Mouse (Mus musculus) CH12.LX (cell line): ENCODE data around the gene Slc25a18. TPM values are rescaled to one million over a fixed set of nuclear protein-coding genes. Genes with fewer than 3 reads are reported as not detected.

Experiments
- DNase-seq: peaks from one replicate; pipeline ENCODE4 v3.0.0-alpha.2; 2013; ENCODE audit errors: extremely low read depth
- H3K27ac ChIP-seq: 2 replicates; pipeline ENCODE4 v1.5.1; 2012; ENCODE audit warnings: low read depth, mild to moderate bottlenecking, control low read depth, moderate library complexity; ENCODE audit not compliant: insufficient read depth
- H3K27me3 ChIP-seq: replicated peaks from 2 replicates; pipeline ENCODE3; 2012; ENCODE audit warnings: inconsistent platforms
- H3K36me3 ChIP-seq, 2 experiments: replicated peaks in 1 of 2; 2 replicates each; pipeline versions ENCODE3 to v1.6.1; 2012; ENCODE audit warnings: inconsistent platforms in 1 of 2, low read length in 1 of 2, mild to moderate bottlenecking in 1 of 2, mixed read lengths in 1 of 2, moderate library complexity in 1 of 2; ENCODE audit not compliant: control insufficient read depth in 1 of 2, insufficient read depth in 1 of 2
- H3K4me1 ChIP-seq, 2 experiments: 2 replicates each; pipeline ENCODE4 v1.6.1; 2012; ENCODE audit warnings: inconsistent platforms in 1 of 2, moderate library complexity in 1 of 2; ENCODE audit not compliant: insufficient read depth in 2 of 2, control insufficient read depth in 1 of 2
- H3K4me2 ChIP-seq: 2 replicates; pipeline ENCODE4 v1.6.1; 2012; ENCODE audit warnings: low read depth, mild to moderate bottlenecking, control low read depth; ENCODE audit not compliant: poor library complexity, insufficient read depth, severe bottlenecking
- H3K4me3 ChIP-seq, 3 experiments: fragments of 150-350 bp in 1 of 3; sonication (generic) in 1 of 3; replicated peaks in 1 of 3; 2 replicates each; pipeline versions ENCODE3 to v1.5.1; 2011 to 2012; ENCODE audit warnings: low read depth in 2 of 3, low read length in 2 of 3, mild to moderate bottlenecking in 2 of 3, moderate library complexity in 2 of 3, control low read depth in 1 of 3, improper control_type of control experiment in 1 of 3, inconsistent platforms in 1 of 3, mixed read lengths in 1 of 3; ENCODE audit not compliant: poor library complexity in 1 of 3
- H3K79me2 ChIP-seq: replicated peaks from 2 replicates; pipeline ENCODE4 v1.6.1; 2012; ENCODE audit warnings: mild to moderate bottlenecking, moderate library complexity; ENCODE audit not compliant: control insufficient read depth, poor library complexity, insufficient read depth, severe bottlenecking; ENCODE audit errors: extremely low read depth
- H3K9ac ChIP-seq: 2 replicates; pipeline ENCODE4 v1.6.1; 2012; ENCODE audit warnings: low read depth, mild to moderate bottlenecking, control low read depth, moderate library complexity; ENCODE audit not compliant: insufficient read depth
- H3K9me3 ChIP-seq: replicated peaks from 2 replicates; pipeline ENCODE3; 2012; ENCODE audit warnings: low read length, inconsistent platforms, mixed read lengths
- CHD1 ChIP-seq: IDR thresholded peaks from 2 replicates; pipeline ENCODE4 v1.6.1; 2012; ENCODE audit warnings: low read depth, low read length, improper control_type of control experiment, inconsistent platforms
- CHD2 ChIP-seq: IDR thresholded peaks from 2 replicates; pipeline ENCODE4 v1.6.1; 2011; ENCODE audit warnings: low read length, improper control_type of control experiment
- E2F4 ChIP-seq: IDR thresholded peaks from 2 replicates; pipeline ENCODE4 v1.6.1; 2011; ENCODE audit warnings: low read depth, low read length, improper control_type of control experiment; ENCODE audit not compliant: insufficient replicate concordance
- ELF1 ChIP-seq: IDR thresholded peaks from 2 replicates; pipeline ENCODE4 v1.6.1; 2014; ENCODE audit warnings: low read depth, mild to moderate bottlenecking, inconsistent platforms, low read length, improper control_type of control experiment
- EP300 ChIP-seq: IDR thresholded peaks from 2 replicates; pipeline ENCODE4 v1.6.1; 2011; ENCODE audit warnings: low read length, improper control_type of control experiment
- IRF4 ChIP-seq: IDR thresholded peaks from 2 replicates; pipeline ENCODE4 v1.6.1; 2014; ENCODE audit warnings: low read depth, mild to moderate bottlenecking, inconsistent platforms, low read length, improper control_type of control experiment
- JUN ChIP-seq: IDR thresholded peaks from 2 replicates; pipeline ENCODE4 v1.6.1; 2011; ENCODE audit warnings: low read depth, mild to moderate bottlenecking, low read length, improper control_type of control experiment, moderate library complexity; ENCODE audit not compliant: insufficient read depth
- JUND ChIP-seq: conservative IDR thresholded peaks from 2 replicates; pipeline ENCODE4 v1.6.1; 2011; ENCODE audit warnings: low read depth, low read length, improper control_type of control experiment
- MAX ChIP-seq: IDR thresholded peaks from 2 replicates; pipeline ENCODE4 v1.6.1; 2011; ENCODE audit warnings: low read length, improper control_type of control experiment
- MAZ ChIP-seq: IDR thresholded peaks from 2 replicates; pipeline ENCODE4 v1.6.1; 2012; ENCODE audit warnings: low read depth, mild to moderate bottlenecking, inconsistent platforms, low read length, improper control_type of control experiment, moderate library complexity
- MEF2A ChIP-seq: IDR thresholded peaks from 2 replicates; pipeline ENCODE4 v1.6.1; 2014; ENCODE audit warnings: low read depth, mild to moderate bottlenecking, inconsistent platforms, low read length, improper control_type of control experiment, borderline replicate concordance
- MYC ChIP-seq: IDR thresholded peaks from 2 replicates; pipeline ENCODE4 v1.6.1; 2011; ENCODE audit warnings: low read depth, mild to moderate bottlenecking, improper control_type of control experiment, low read length
- NELFE ChIP-seq: IDR thresholded peaks from 2 replicates; pipeline ENCODE4 v1.6.1; 2011; ENCODE audit warnings: low read depth, low read length, improper control_type of control experiment
- POLR2AphosphoS2 ChIP-seq: IDR thresholded peaks from 2 replicates; pipeline ENCODE4 v1.6.1; 2011; ENCODE audit warnings: low read depth, low read length, improper control_type of control experiment
- RAD21 ChIP-seq: IDR thresholded peaks from 2 replicates; pipeline ENCODE4 v1.6.1; 2011; ENCODE audit warnings: low read depth, mild to moderate bottlenecking, low read length, improper control_type of control experiment, moderate library complexity
- SIN3A ChIP-seq: IDR thresholded peaks from 2 replicates; pipeline ENCODE4 v1.6.1; 2012; ENCODE audit warnings: low read length, improper control_type of control experiment, inconsistent platforms
- SMC3 ChIP-seq: IDR thresholded peaks from 2 replicates; pipeline ENCODE4 v1.6.1; 2011; ENCODE audit warnings: low read depth, low read length, improper control_type of control experiment
- TBP ChIP-seq: conservative IDR thresholded peaks from 2 replicates; pipeline ENCODE4 v1.6.1; 2011; ENCODE audit warnings: low read depth, low read length, improper control_type of control experiment
- TCF12 ChIP-seq: IDR thresholded peaks from 2 replicates; pipeline ENCODE4 v1.6.1; 2014; ENCODE audit warnings: low read depth, mild to moderate bottlenecking, inconsistent platforms, low read length, improper control_type of control experiment
- USF2 ChIP-seq: conservative IDR thresholded peaks from 2 replicates; pipeline ENCODE4 v1.6.1; 2011; ENCODE audit warnings: low read depth, low read length, improper control_type of control experiment
- ZC3H11A ChIP-seq: IDR thresholded peaks from 2 replicates; pipeline ENCODE4 v1.6.1; 2012; ENCODE audit warnings: low read depth, mild to moderate bottlenecking, inconsistent platforms, low read length, improper control_type of control experiment
- ZKSCAN1 ChIP-seq: IDR thresholded peaks from 2 replicates; pipeline ENCODE4 v1.6.1; 2012; ENCODE audit warnings: low read depth, inconsistent platforms, low read length, improper control_type of control experiment, borderline replicate concordance
- ZMIZ1 ChIP-seq: IDR thresholded peaks from 2 replicates; pipeline ENCODE4 v1.6.1; 2012; ENCODE audit warnings: low read depth, mild to moderate bottlenecking, inconsistent platforms, low read length, improper control_type of control experiment
- ZNF384 ChIP-seq: IDR thresholded peaks from 2 replicates; pipeline ENCODE4 v1.6.1; 2012; ENCODE audit warnings: low read depth, low read length, improper control_type of control experiment, inconsistent platforms
- dilution Hi-C: fragments of 300-500 bp; cut with MboI; formaldehyde crosslinking; loops from 2 replicates; pipeline ENCODE4 v1.14.3; 2020; ENCODE audit warnings: low sequenced_read_pairs; ENCODE audit not compliant: extremely low pct_unique_long_range_greater_than_20kb, extremely low pct_ligation_motif_present
- in situ Hi-C: fragments of 300-500 bp; cut with MboI; formaldehyde crosslinking; loops from 3 replicates; pipeline ENCODE4 v1.14.3; 2019; ENCODE audit warnings: low sequenced_read_pairs, low pct_ligation_motif_present, low pct_unique_long_range_greater_than_20kb, mixed read lengths
- polyA plus RNA-seq: library from polyadenylated mRNA; unstranded; fragments of >175 nt; gene quantifications from 2 replicates; pipeline ENCODE4 v1.2.1, GENCODE M21; 2012; ENCODE audit warnings: low read depth; ENCODE audit not compliant: insufficient read length
- total RNA-seq, 2 experiments: library from RNA; depleted of rRNA; stranded (reverse); fragments of 300-350 nt in 1 of 2; fragments of >200 nt in 1 of 2; gene quantifications; 2 replicates each; pipeline ENCODE4 v1.2.3; 2012 to 2014

Gene Slc25a18
- total and polyA plus RNA-seq, 3 experiments = 0.08 to 0.51 (median 0.19) TPM

GRCm38 (mm10) chr6:120830866-120831608, 57.7 kb downstream of the Slc25a18 start:
- 0 out of 4 replicates have a peak, but pooled peaks cover 0 to 3% of the 10 kb centered on the region in 2 experiments for H3K4me1 ChIP-seq
- no peaks in the 10 kb centered on the region for H3K9me3 ChIP-seq
- dilution Hi-C loops (no loop called here), in situ Hi-C loops (no loop called here)
- no peaks in the 10 kb centered on the region for H3K79me2 ChIP-seq
- no peaks in the 10 kb centered on the region for H3K36me3 ChIP-seq
- H3K4me2 ChIP-seq = no peak overlapping the region
- TF ChIP-seq IRF4 (no peak), JUND (no peak), TCF12 (no peak), MAX (no peak), SIN3A (no peak), TBP (no peak), ZC3H11A (no peak), EP300 (no peak), RAD21 (no peak), USF2 (no peak), ELF1 (no peak), CHD1 (no peak), ZNF384 (no peak), MYC (no peak), POLR2AphosphoS2 (no peak), SMC3 (no peak)
- H3K27ac ChIP-seq = no peak overlapping the region
- no peak for DNase-seq
- H3K9ac ChIP-seq = no peak overlapping the region
- H3K4me3 ChIP-seq = no peak overlapping the region
- H3K27me3 ChIP-seq = no peaks in the 10 kb centered on the region

DNA sequence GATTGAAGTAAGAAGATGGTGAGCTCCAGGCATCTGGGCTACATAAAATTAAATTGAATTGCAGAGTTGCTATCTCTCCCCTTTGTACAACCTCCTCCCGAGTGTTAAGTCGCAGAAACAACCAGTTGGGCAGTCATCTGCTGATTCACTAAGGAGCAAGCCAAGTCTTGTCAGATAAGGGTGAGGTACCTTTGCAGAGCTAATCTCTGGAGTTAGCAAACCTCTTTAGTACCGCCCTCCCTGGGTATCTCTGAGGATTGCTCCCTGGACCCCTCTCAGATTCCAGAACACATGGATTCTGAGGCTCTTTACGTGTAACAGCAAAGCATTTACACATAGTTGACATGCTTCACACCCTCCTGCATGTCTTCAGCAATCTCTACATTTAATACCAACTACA, 58.7 kb downstream of the Slc25a18 start:
- H3K4me2 ChIP-seq = no peak overlapping the region
- no peak overlapping the region for H3K27ac ChIP-seq
- no peak overlapping the region for H3K9ac ChIP-seq
- H3K36me3 ChIP-seq = no peaks in the 10 kb centered on the region
- H3K9me3 ChIP-seq = no peaks in the 10 kb centered on the region
- in situ Hi-C loops (no loop called here), dilution Hi-C loops (no loop called here)
- no peak for DNase-seq
- TF ChIP-seq SIN3A = no peak
- no peak for TF ChIP-seq MAX
- TF ChIP-seq IRF4 = no peak
- no peak for TF ChIP-seq POLR2AphosphoS2
- no peak for TF ChIP-seq E2F4
- TF ChIP-seq MEF2A = no peak
- no peak for TF ChIP-seq CHD1
- TF ChIP-seq MAZ = no peak
- no peak for TF ChIP-seq TBP
- no peak for TF ChIP-seq ZC3H11A
- no peak for TF ChIP-seq ZNF384
- no peak for TF ChIP-seq MYC
- TF ChIP-seq JUN = no peak
- no peak for TF ChIP-seq NELFE
- TF ChIP-seq ZKSCAN1 = no peak
- TF ChIP-seq USF2 = no peak
- no peak for TF ChIP-seq JUND
- TF ChIP-seq ZMIZ1 = no peak
- TF ChIP-seq CHD2 = no peak
- H3K4me3 ChIP-seq = no peak overlapping the region
- peaks cover 7% of the 10 kb centered on the region for H3K79me2 ChIP-seq
- no peaks in the 10 kb centered on the region for H3K27me3 ChIP-seq
- H3K4me1 ChIP-seq = peaks cover 2 to 3% of the 10 kb centered on the region in 2 experiments; a peak in 1 of 4 replicates
